Mouse (Mus musculus) E14TG2a.4 (cell line): ENCODE measurements around the gene Tmprss11a.

ENCODE experiments used
- CTCF ChIP-seq: conservative IDR thresholded peaks from 2 replicates; pipeline ENCODE4 v1.5.1; 2014; ENCODE audit warnings: low read length
- NANOG ChIP-seq: IDR thresholded peaks from 2 replicates; pipeline ENCODE4 v1.6.1; 2014; ENCODE audit warnings: borderline replicate concordance, low read length, mixed read lengths
- POU5F1 ChIP-seq: IDR thresholded peaks from 2 replicates; pipeline ENCODE4 v1.6.1; 2014; ENCODE audit warnings: low read length, borderline replicate concordance

DNA sequence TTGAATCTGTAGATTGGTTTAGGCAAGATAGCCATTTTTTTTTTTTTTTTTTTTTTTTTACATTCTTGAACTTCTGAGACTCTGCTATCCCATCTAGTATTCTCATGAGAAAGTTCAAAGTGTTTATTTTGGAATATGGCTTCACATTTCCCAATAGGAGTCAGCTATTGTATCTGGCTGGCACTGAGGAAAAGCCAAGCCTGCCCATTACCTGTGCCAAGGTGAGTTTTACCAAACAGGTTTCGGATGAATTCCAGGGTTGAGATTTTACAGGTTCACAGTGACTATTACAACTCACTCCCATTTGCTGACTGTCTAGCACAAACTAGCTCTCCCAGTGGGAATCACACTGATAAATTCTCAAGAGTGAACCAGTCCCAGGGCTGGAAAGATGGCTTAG, 13.2 kb upstream of the Tmprss11a start:
- TF ChIP-seq NANOG (no peak), CTCF (no peak), POU5F1 (no peak)
